8 mouse cellular contexts compared by ENCODE assay signal in genomic region chr5:142448076-142448475, GRCm38 (mm10). TPM values are rescaled to one million over a fixed set of nuclear protein-coding genes. Genes with fewer than 3 reads are reported as not detected.
DNase-seq lines count a peak whose midpoint lies in the region; ATAC-seq lines count a peak whose summit lies in the region.

No protein-coding gene starts in this region.

- H3K9ac ChIP-seq in hindbrain, embryonic 11.5 days (ENCODE audit: low read depth, low read length) = no peak overlapping the region
- peak overlapping the region; percentile 10; the same call in 1 of the 2 replicates for H3K9ac ChIP-seq in lung, embryonic 16.5 days (ENCODE audit: low read length)

- H3K27me3 ChIP-seq in hindbrain, embryonic 11.5 days (ENCODE audit: control insufficient read depth, insufficient read depth, low read length) = no peaks in the 10 kb centered on the region
- no peaks in the 10 kb centered on the region for H3K27me3 ChIP-seq in lung, embryonic 16.5 days (ENCODE audit: control insufficient read depth, insufficient read depth, low read depth, low read length)

- no peak overlapping the region for H3K27ac ChIP-seq in hindbrain, embryonic 11.5 days (ENCODE audit: low read depth, low read length)
- H3K27ac ChIP-seq in lung, embryonic 16.5 days (ENCODE audit: low read length) = no peak overlapping the region

- peak; percentile 94 for DNase-seq in MN1 (ENCODE audit: low spot score)
- DNase-seq in cerebellum, adult 9-10 months = peak; percentile 86
- peak; percentile 71 to 98 for DNase-seq in frontal cortex, adult 2 months (ENCODE audit: extremely low spot score in 1 of 2, low spot score in 1 of 2)
- DNase-seq in hindbrain, embryonic 11.5 days (ENCODE audit: low spot score) = peak; percentile 96
- peak; percentile 89 for DNase-seq in layer of hippocampus, adult 9-11 months
- peak; percentile 93 for DNase-seq in ovary, postnatal 14 days (ENCODE audit: low spot score)
- peak; percentile 77 to 91 for DNase-seq in thymus, postnatal 10 days (ENCODE audit: low spot score in 2 of 2)

- no peaks in the 10 kb centered on the region for H3K9me3 ChIP-seq in hindbrain, embryonic 11.5 days (ENCODE audit: control insufficient read depth, low read length)
- no peaks in the 10 kb centered on the region for H3K9me3 ChIP-seq in lung, embryonic 16.5 days (ENCODE audit: control insufficient read depth, low read length)

- 11% methylated on average over 9 of the region's 9 CpGs for WGBS in hindbrain, embryonic 11.5 days
- 9% methylated on average over 9 of the region's 9 CpGs for WGBS in lung, embryonic 16.5 days

- H3K4me3 ChIP-seq in hindbrain, embryonic 11.5 days (ENCODE audit: low read depth, low read length) = no peak overlapping the region
- H3K4me3 ChIP-seq in lung, embryonic 16.5 days (ENCODE audit: low read length) = no peak overlapping the region

- H3K4me2 ChIP-seq in hindbrain, embryonic 11.5 days (replicated peaks; ENCODE audit: low read depth, low read length) = no peak overlapping the region
- no peak overlapping the region for H3K4me2 ChIP-seq in lung, embryonic 16.5 days (ENCODE audit: low read depth, low read length)

- peak; percentile 51 for ATAC-seq in hindbrain, embryonic 11.5 days (ENCODE audit: low FRiP score)
- peak; percentile 71 for ATAC-seq in lung, embryonic 16.5 days (ENCODE audit: low read depth)

- H3K36me3 ChIP-seq in hindbrain, embryonic 11.5 days (ENCODE audit: control insufficient read depth, insufficient read depth, low read length) = 0 out of 2 replicates have a peak, but pooled peaks cover 2% of the 10 kb centered on the region
- H3K36me3 ChIP-seq in lung, embryonic 16.5 days (ENCODE audit: control insufficient read depth, insufficient read depth, low read length) = peaks cover 10% of the 10 kb centered on the region; the same call in 1 of the 2 replicates

- H3K4me1 ChIP-seq in hindbrain, embryonic 11.5 days (replicated peaks; ENCODE audit: control insufficient read depth, insufficient read depth, low read length) = peaks cover 12% of the 10 kb centered on the region
- peaks cover 30% of the 10 kb centered on the region for H3K4me1 ChIP-seq in lung, embryonic 16.5 days (replicated peaks; ENCODE audit: control insufficient read depth, insufficient read depth, low read length)

RNA-seq across cellular contexts. Expression of gene Ap5z1, which starts 15.7 kb away (rescaled TPM):
- polyA plus RNA-seq in frontal cortex, adult 2 months (2012; rRNA removed) = 30.7 and 30.8 TPM in 2 replicates
- polyA plus RNA-seq in hindbrain, embryonic 11.5 days (2014; fragmentation: Nextera tagmentation; extraction: Ambion mirVana) = 9.2 and 9.6 TPM in 2 replicates
- 10.0 and 10.3 TPM in 2 replicates for polyA plus RNA-seq in lung, embryonic 16.5 days (2015; fragmentation: Nextera tagmentation; extraction: Ambion mirVana)

RNA-seq across cellular contexts. Expression of gene Foxk1, which starts 46.8 kb away (rescaled TPM):
- polyA plus RNA-seq in frontal cortex, adult 2 months (2012; rRNA removed) = 19.1 and 19.2 TPM in 2 replicates
- polyA plus RNA-seq in hindbrain, embryonic 11.5 days (2014; fragmentation: Nextera tagmentation; extraction: Ambion mirVana) = 4.0 and 4.1 TPM in 2 replicates
- polyA plus RNA-seq in lung, embryonic 16.5 days (2015; fragmentation: Nextera tagmentation; extraction: Ambion mirVana) = 3.1 and 3.3 TPM in 2 replicates
